Mouse (Mus musculus) heart, postnatal 10 days (tissue): ENCODE data around the gene Klhl2. TPM values are rescaled to one million over a fixed set of nuclear protein-coding genes. Genes with fewer than 3 reads are reported as not detected.

Experiments used
- DNase-seq, 2 experiments: peaks; one replicate each; pipeline ENCODE4 v3.0.0; 2021
- intact Hi-C: fragments of 180-260 bp; cut with DNase I; formaldehyde crosslinking; loops from one replicate; pipeline ENCODE4 v1.15.1; 2025
- total RNA-seq, 2 experiments: library from RNA; stranded (reverse); gene quantifications; 2 replicates each; pipeline ENCODE4 v1.2.3; 2021

The Klhl2 gene
- total RNA-seq, 2 experiments from 2014 or later = 13.7 to 13.9 TPM

DNA sequence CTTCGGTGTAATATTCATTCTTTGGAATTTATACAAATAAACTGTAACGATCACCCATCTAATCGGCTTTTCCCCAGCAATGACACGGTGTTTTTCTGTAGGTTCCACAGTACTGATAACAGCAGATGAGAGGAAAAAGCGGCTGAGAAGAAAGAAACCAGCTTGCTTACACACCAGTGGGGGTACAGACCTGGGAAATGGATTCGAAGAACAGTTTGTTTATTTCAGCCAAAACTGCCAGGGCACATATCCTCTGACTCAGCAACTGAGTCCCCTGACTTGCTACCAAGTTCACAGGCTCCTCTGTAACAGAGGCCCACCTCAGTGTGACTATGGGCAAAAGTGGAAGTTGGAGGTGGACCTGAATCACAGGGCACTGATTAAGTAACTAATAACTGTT, 67.9 kb downstream of the Klhl2 start:
- intact Hi-C loops = no loop called here
- DNase-seq = no peak

DNA sequence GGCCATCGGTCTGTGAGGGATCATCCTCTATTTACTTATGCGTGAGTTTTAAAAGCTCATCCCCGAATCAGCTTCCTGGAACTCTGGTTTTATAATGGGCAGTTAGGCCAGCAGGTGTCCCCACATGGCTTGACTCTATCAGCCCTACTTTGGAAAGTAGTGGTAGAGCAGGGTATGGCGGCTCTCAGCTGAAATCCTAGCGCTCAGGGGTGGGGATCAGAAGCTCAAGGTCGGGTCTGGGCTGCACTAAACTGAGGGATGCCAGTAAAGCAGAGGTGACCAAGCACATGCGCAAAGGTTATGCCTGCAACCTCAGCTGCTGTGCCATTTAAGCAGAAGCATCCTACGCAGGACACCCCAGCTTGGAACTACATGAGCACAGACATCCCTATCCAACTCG, 71.9 kb downstream of the Klhl2 start:
- peak in 1 of 2 experiments; percentile 14 for DNase-seq
- intact Hi-C loops = loop anchor here (2.0 kb wide), 1 partner anchor 163 kb away; no protein-coding TSS in a partner anchor

DNA sequence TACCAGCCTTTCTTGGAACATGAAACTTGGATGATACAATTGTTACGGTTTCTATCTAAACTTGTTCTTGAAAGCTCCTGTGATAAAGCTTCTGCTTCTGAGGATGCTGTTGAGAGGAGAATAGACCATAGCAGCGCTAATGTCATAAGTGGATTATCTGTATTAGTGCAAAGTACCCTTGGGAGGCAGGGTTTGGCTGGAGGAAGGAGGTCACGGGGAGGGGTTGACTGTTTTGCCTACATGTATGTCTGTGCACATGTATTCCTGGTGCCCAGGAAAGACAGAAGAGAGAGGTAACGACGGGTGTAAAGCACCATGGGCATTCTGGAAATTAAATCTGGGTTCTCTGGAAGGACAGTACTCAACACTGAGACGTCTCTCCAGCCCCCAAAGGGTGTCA, 75.7 kb downstream of the Klhl2 start:
- DNase-seq = no peak
- intact Hi-C loops = no loop called here

DNA sequence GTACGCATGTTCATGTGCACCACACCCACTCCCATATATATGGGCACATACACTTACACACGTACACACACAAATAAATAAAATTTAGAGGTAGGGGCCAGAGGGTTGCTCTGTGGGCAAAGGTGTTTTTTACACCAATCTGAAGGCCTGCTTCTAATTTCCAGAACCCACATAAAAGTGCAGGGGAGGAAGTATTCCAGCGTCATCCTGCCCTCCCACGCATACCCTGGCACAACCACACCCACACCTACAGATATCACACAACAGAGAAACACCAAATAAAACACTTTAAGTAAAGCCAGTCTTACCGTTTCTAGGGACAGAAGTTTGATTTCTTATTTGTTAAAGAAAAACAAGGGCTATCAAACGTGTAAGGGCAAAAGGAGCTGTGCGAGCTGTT, 79.0 kb downstream of the Klhl2 start:
- DNase-seq = no peak
- intact Hi-C loops = no loop called here

DNA sequence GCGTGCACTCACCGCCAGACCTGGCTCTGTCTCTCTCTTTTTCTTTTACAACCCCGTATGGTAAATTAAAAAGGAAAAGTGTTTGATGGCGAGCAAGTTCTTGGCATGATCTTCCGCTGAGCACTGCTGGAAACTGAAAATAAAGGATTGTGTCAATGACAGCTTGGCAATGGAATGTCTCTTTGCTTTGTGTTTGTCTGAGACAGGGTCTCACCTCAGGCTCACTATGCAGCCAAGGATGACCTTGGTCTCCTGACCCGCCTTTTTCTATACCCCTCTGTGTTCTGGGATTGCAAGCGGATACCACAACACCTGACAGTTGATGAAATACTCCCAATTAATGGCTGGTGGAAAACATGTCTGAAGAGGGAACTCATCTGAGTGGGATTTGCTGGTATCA, 80.2 kb downstream of the Klhl2 start:
- no peak for DNase-seq
- intact Hi-C loops = no loop called here

DNA sequence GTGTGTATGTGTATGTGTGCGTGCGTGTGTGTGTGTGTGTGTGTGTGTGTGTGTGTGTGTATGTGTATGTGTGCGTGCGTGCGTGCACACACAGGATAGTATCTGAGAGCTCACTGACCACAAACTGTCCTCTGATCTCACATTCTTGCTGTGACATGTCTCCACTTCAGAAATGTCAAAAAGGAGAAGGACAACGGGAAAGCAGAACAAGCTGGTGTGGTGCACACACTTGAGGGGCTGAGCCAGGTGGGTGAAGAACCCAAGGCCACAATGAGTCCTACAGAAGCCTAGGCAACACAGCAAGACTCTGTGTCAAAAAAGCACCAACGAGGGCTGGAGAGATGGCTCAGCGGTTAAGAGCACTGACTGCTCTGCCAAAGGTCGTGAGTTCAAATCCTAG, 81.2 kb downstream of the Klhl2 start:
- intact Hi-C loops = no loop called here
- no peak for DNase-seq

DNA sequence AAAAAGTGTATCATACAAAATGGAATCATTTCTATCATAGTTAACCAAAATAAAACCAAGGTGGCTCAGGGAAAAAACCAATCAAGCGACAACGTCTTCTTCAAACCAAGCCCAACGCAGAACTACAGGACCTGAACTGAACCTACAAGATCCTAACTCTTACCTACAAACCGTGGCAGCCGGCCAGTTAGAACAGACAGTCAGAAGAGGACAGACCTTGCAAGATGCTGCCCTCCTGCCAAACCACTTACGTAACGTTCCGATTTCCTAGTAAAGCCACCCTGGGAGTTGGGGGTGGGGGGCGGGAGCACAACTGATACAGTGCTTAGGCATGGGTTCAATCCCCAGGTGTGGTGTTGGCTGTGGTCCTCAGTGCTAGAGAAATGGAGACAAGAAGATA, 82.8 kb downstream of the Klhl2 start:
- DNase-seq = no peak
- intact Hi-C loops = no loop called here

DNA sequence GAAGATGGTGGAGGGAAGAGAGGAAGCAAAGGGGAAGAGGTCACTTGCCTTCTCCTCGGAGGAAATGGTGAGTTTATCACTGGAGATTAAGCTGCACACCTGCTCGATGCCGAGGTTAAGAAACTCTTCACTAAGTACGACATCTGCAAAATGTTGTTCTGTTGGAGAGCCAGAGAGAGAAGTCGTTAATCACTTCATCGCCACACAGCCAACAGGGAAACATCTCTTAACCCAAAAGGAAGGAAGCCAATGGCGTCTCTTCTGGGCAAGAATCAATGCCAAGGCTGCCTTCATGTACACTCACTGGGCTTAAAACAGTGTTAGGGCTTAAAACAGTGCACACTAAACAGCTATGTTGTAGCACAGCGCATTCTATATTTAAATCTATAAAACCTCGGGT, 85.7 kb downstream of the Klhl2 start:
- intact Hi-C loops = no loop called here
- DNase-seq = no peak

DNA sequence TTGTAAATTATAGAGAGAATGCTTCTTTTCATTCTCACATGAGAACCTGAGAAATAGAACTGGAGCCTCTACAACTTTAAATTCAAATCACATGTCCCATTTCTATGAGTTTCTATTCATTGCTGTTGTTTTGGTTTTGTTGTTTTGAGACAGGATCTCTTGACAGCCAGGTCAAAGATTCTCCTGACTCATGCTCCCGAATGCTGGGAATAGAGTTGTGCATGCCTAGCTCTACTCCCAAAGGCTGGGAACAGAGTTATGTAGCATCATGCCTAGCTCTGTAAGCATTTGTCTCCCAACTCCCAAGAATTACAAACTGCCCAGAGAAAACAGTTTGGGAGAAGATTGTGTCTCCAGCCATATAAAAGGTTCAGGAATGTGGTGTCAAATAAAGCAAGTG, 87.1 kb downstream of the Klhl2 start:
- intact Hi-C loops = no loop called here
- DNase-seq = no peak

DNA sequence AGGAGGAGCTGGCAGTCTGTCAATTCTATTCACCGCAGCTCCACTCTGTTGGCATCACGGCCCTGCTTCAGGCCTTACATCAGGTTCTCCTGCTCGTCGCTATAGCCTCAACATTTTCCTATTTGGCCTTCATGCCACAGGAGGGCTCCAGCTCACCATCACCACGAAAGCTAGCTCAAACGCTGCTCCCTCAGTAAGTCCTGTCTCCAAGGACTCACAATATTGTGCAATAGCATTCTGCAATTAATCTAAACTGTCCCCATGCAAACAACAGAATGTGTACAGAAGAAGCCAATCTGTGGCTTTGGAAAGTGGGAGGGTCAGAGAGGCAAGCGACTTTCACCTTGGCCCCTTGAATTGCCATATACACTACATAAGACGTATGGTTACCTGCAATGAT, 88.4 kb downstream of the Klhl2 start:
- DNase-seq = peak in 1 of 2 experiments; percentile 9
- intact Hi-C loops = loop anchor here (2.0 kb wide), 1 partner anchor 179 kb away; no protein-coding TSS in a partner anchor

DNA sequence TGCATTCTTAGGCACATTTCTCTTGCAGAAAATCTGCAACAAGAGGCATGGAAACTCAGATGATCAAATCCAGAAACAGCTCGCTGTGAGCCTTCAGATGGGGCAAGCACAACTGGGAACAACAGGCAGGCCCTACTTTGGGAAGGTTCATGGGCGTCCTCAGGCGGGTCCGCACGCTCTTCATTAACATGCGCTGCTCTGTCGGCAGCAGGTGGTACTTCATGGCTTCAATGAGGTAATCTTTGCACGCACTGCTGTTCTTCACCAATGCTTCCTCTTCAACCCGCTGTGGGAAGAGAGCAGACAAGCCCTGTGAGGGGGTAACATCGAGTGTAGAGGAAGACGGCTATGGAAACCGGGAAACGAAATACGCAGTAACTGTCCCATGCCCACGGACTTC, 91.9 kb downstream of the Klhl2 start:
- no peak for DNase-seq
- intact Hi-C loops = no loop called here

DNA sequence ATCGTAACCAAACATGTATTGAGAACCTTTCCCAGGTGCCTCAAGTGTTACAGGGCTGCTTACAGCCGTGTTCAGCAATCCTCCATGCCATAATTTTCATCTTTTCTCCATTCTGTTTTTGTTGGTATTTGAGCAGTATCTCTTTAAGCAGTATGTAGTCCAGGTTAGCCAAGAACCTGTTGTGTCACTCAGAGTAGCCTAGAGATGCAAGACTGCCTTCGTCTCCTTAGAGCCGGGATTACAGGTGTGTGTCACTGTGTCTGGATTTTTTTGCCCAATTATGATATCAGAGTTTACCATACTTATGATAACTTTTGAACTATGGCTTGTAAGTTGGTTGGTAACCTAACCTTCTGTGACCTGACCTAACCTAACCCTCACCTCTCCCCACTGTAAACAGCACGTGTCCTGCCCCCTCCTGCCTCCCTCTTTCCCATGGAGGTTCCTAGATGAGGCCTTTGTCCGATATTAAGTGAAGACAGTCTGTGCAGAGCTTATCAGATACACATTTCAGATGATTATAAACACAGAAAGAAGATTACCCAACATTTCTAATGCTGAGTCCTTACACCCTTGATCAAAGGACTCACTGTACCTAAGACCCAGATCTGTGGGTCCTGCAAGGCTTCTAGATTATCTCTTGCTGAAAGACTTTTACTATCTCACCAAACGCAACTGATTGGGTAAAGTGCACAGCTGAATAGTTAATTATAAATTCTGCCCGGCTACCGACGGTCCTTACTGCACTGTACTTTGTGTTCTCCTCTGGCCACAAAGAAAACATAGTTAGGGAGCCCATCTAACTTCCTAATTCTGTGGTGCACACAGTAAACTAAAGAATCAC, 103.4 kb downstream of the Klhl2 start:
- no peak for DNase-seq
- intact Hi-C loops = no loop called here

DNA sequence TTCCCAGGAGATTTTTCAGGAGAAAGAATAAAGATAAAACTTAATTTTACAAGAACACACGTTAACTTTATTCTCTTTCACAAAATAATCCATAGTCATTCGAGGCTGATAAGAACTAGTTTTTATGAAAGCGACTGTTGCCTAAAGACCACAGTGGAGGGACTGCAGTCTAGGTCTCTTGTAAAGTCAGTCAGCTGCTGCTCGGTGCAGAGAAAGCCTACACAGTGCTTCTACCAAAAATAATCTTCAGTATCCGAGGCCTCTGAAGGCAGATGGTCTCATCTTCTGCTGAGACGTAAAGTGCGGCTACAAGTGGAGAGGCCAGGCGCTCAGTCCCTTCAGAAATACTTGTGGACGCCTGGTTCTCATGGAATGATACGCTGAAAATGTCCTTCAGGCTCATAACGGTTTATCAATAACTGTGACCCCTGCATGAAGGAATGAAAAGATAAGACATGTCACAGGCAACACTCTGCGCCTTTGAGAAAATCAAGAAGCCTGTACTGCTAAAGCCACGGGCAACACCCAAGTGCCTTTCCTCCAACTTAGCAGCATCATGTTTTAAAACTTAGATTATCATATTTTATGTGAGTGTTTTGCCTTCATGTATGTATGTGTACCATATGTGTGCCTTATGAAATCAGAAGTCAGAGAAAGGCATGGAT, 109.1 kb downstream of the Klhl2 start:
- intact Hi-C loops = no loop called here
- DNase-seq = no peak

DNA sequence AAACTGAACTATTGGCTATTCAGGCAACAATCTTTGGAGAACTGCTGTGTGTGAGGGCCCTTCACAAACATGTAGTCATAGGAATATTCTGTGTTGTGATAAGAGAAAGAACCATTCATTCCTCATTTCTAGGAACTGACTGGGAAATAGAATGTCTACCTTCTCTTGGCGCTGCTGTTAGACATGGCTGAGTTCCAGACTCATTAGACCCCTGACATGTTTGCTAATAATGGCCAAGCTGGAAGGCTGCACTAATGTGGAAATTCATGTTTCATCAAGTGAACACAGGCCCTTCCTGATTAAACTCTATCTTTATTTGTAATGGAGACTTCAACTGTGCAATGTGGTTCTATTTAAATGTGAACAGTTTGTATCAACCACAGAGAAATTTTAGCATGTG, 110.9 kb downstream of the Klhl2 start:
- no peak for DNase-seq
- intact Hi-C loops = no loop called here

DNA sequence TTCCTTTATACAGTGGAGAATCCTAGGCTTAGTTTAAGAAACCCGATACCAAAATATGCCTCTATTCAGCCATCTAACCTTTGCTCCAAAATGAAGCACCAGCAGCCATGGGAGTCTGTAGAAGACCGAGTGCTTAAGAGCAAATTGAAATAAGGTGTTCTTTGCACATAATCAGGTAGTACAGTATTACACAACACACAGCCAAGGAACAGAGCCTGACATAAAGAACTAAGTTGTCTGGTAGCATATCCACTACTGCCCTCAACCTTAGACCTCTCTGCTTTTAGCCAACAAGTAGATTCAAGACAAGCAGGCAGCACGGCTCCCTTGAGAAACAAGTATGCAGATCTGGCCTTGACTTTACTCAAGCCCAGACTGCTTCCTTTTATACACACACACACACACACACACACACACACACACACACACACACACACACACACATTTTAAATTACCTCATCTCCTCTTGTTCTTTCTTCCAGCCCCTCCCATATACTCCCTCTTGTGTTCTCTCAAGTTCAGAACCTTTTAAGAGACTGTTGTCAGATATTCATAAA, 113.0 kb downstream of the Klhl2 start:
- DNase-seq = no peak
- intact Hi-C loops = no loop called here

DNA sequence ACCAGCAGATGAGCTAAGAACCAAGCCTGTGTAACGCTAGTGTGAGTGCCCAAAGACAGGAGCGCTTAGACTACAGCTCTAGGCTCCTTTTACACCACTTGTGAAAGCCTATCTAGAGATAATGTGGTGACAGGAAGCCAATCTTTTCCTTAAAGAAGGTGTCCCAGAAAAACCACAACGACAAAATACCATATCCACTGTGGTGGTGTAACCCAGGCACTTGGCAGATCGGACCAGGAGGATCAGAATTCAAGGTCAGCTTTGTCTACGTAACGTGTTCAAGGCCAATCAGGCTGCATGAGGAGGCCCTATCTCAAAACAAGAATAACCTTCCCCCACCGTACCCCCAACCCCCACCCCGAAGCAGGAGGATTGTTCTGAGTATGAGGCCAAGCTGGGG, 114.7 kb downstream of the Klhl2 start:
- intact Hi-C loops = no loop called here
- no peak for DNase-seq

DNA sequence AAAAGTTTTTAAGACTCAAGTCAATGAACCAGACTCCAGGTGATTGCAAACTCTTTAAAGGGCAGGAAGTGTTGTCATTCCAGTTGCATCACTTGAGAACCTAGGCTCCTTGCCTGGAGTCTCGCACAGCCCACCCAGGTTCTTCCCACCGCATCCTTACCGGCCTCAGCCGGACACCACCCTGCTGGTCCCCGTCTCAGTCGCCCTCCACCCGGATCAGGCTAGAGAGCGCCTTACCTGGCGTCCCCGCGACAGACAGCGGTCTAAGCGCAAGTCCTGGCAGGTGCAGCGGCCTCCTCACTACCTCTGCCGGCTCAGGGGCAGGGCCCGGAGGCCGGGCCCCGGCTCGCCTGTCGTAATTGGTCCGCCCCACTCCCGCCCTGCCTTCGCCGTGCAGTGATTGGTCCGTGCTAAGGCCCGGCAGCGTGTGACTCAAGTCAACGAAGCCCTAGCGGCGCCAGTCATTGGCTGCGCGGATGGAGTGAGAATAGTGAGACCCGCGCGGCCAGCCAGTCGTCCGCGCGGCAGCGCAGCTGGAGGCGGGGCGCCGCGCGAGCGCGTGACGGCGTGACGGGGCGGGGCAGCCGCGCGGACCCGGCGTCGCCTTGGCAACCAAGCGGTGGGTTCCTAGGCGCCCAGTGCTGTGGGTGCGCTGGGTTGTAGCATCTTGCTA, 116.4 kb downstream of the Klhl2 start, which contains the start of gene Msmo1:
TSS of gene Msmo1 (minus strand) at position 522 of the 673 bp plus-strand sequence.
- intact Hi-C loops = loop anchor here (5.0 kb wide), 1 partner anchor 114 kb away; no protein-coding TSS in a partner anchor
- peak; percentile 97 to 98 for DNase-seq

DNA sequence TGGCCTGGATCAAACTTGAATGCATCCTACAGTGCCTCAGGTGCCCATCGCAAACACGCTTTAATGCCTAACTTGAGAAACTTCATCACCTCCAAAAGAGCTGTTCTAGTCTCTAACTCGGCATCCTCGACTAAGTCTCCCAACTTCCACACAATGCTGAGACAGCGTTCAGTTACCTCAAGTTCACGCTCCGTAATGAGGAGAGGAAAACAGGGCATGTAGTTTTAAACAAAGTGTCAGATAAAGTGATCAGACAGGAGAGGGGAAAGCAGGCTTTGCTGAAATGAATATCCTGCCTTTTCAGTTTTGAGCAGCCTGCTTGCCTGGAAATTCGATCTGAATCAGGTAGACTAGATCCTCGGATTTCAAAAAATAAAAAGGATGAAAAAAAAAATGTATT, 117.2 kb downstream of the Klhl2 start:
- intact Hi-C loops = loop anchor here (5.0 kb wide), 1 partner anchor 115 kb away; no protein-coding TSS in a partner anchor
- no peak for DNase-seq

DNA sequence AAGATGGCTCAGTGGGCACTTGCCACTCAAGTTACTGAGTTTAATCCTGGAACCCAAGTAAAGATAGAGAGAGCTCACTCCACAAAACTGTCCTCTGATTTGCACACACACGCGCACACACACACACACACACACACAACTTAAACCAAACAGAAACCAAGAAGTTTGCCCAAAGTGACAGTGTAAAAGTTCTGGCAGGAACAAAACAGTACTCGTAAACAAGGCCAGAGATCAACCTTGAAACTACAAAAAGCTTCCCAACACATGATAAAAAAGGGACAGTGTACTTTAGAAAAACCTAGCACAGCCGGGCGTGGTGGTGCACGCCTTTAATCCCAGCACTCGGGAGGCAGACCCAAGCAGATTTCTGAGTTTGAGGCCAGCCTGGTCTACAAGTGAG, 121.7 kb downstream of the Klhl2 start:
- intact Hi-C loops = no loop called here
- no peak for DNase-seq

DNA sequence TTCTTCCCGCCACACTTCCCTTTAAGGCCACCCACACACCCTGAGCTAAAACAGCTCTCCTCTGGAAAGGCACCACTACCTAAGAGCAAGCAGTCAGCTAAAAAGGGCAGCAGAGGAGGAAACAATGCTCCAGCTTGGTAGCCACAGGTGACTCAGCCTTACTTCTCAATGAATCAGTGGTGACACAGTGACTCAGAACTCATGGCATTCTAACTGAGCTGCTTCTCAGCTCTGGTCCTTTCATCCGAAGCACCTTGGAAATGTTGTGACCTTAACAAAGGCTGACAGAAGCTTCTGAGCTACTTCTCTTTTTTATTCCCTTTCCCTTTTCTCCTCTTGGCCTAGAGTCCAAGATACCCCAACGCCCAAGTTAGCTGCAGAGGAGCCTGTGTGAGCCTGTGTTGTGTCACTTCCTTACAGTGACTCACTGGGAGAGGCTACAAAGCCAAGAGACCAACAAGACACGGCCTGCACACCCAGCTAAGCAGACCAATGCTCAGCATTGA, 123.6 kb downstream of the Klhl2 start:
- intact Hi-C loops = no loop called here
- no peak for DNase-seq

DNA sequence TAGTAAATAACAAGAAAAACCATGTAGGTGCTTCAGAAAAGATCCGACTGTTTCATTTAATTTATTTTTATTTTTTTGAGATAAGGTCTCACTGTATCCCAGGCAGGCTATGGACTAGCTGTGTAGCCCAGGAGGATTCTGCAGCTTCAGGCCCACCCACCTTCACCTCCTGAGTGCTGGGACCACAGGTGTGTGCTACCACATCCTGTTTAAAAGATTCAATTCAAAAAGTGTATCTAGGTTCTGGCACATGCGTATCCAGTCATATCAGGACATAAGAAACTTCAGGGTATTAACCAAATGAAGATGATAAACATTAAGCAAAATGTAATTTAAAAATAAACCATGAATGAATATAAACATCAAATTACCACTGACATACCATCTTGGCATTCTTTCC, 126.6 kb downstream of the Klhl2 start:
- intact Hi-C loops = no loop called here
- DNase-seq = no peak
